Mouse (Mus musculus) limb, embryonic 11.5 days (tissue): ENCODE measurements at regions not wholly inside any gene's neighbourhood (a gene's known extent, or its start where the extent isn't known, plus 50 kb on each side); places are given as distances from the start of the nearest gene placed in this dataset.

Experiments
- ATAC-seq: fragments of 200-750 bp; cut with Nextera tagmentation; 2 replicates; pipeline ENCODE4 v1.8.0; 2017; ENCODE audit warnings: low read depth; ENCODE audit not compliant: insufficient number of reproducible peaks, low FRiP score, low TSS enrichment
- DNase-seq: peaks from one replicate; pipeline ENCODE4 v3.0.0-alpha.2; 2015; ENCODE audit warnings: low spot score
- H3K27ac ChIP-seq: fragments of 300-500 bp; sonication (generic); replicated peaks from 2 replicates; pipeline ENCODE4 v1.5.1; 2014; ENCODE audit warnings: low read depth, mild to moderate bottlenecking, low read length
- H3K27me3 ChIP-seq: fragments of 300-500 bp; sonication (generic); 2 replicates; pipeline ENCODE4 v1.6.1; 2014; ENCODE audit warnings: mild to moderate bottlenecking, low read length, mixed read lengths; ENCODE audit not compliant: control insufficient read depth, insufficient read depth
- H3K36me3 ChIP-seq: fragments of 300-500 bp; sonication (generic); 2 replicates; pipeline ENCODE4 v1.6.1; 2014; ENCODE audit warnings: mild to moderate bottlenecking, low read length, moderate library complexity, mixed read lengths; ENCODE audit not compliant: control insufficient read depth, insufficient read depth
- H3K4me1 ChIP-seq: fragments of 300-500 bp; sonication (generic); 2 replicates; pipeline ENCODE4 v1.6.1; 2014; ENCODE audit warnings: low read length, mixed read lengths; ENCODE audit not compliant: control insufficient read depth, insufficient read depth
- H3K4me2 ChIP-seq: fragments of 300-500 bp; sonication (generic); 2 replicates; pipeline ENCODE4 v1.6.1; 2014; ENCODE audit warnings: low read depth, mild to moderate bottlenecking, moderate library complexity; ENCODE audit not compliant: severe bottlenecking
- H3K4me3 ChIP-seq: fragments of 300-500 bp; sonication (generic); 2 replicates; pipeline ENCODE4 v1.5.1; 2014; ENCODE audit warnings: low read depth, low read length
- H3K9ac ChIP-seq: fragments of 300-500 bp; sonication (generic); 2 replicates; pipeline ENCODE4 v1.6.1; 2014; ENCODE audit warnings: mild to moderate bottlenecking, low read length
- H3K9me3 ChIP-seq: fragments of 300-500 bp; sonication (generic); 2 replicates; pipeline ENCODE4 v1.6.1; 2016; ENCODE audit warnings: low read length; ENCODE audit not compliant: control insufficient read depth
- WGBS: fragments of 180-500 bp; shearing (Covaris S2); extraction: QIAGEN DNeasy Blood & Tissue Kit; methylation state at CpG from one replicate; pipeline ENCODE4 v1.1.7; 2014; 5-methylcytosine and 5-hydroxymethylcytosine counted together

GRCm38 (mm10) chr14:46656249-46656648 lies 104.1 kb upstream of the Cdkn3 start:
- Histone ChIP-seq H3K4me1 (peaks cover 13% of the 10 kb centered on the region; the same call in 1 of the 2 replicates), H3K4me3 (no peak overlapping the region), H3K36me3 (no peaks in the 10 kb centered on the region), H3K27me3 (no peaks in the 10 kb centered on the region), H3K4me2 (no peak overlapping the region), H3K9ac (no peak overlapping the region), H3K9me3 (no peaks in the 10 kb centered on the region), H3K27ac (no peak overlapping the region)
- WGBS, result 84% methylated on average over 10 of the region's 10 CpGs
- ATAC-seq, result no peak
- no peak for DNase-seq

- Histone ChIP-seq H3K4me2 (no peak overlapping the region), H3K27me3 (no peaks in the 10 kb centered on the region), H3K4me3 (no peak overlapping the region), H3K27ac (no peak overlapping the region), H3K9me3 (no peaks in the 10 kb centered on the region), H3K9ac (no peak overlapping the region), H3K4me1 (no peaks in the 10 kb centered on the region), H3K36me3 (no peaks in the 10 kb centered on the region)
- DNase-seq, result no peak
- 67% methylated on average over 12 of the region's 12 CpGs for WGBS
- no peak for ATAC-seq
Observed at GRCm38 (mm10) chr14:46647319-46647974, 112.9 kb upstream of the Cdkn3 start.

GRCm38 (mm10) chr14:46646673-46647318 lies 113.5 kb upstream of the Cdkn3 start:
- WGBS, result 73% methylated on average over 14 of the region's 14 CpGs
- no peak for DNase-seq

GRCm38 (mm10) chr14:46639116-46639826 lies 121.1 kb upstream of the Cdkn3 start:
- Histone ChIP-seq H3K9me3 (no peaks in the 10 kb centered on the region), H3K27me3 (no peaks in the 10 kb centered on the region), H3K4me2 (no peak overlapping the region), H3K27ac (no peak overlapping the region), H3K4me3 (no peak overlapping the region), H3K4me1 (peaks cover 17% of the 10 kb centered on the region), H3K9ac (no peak overlapping the region), H3K36me3 (no peaks in the 10 kb centered on the region)
- peak; percentile 25 for DNase-seq
- 36% methylated on average over 8 of the region's 8 CpGs for WGBS
- ATAC-seq, result no peak

More at GRCm38 (mm10) chr14:46646673-46647318, 113.5 kb upstream of the Cdkn3 start:
- Histone ChIP-seq H3K9me3 (no peaks in the 10 kb centered on the region), H3K4me3 (no peak overlapping the region), H3K4me2 (no peak overlapping the region), H3K9ac (no peak overlapping the region), H3K27ac (no peak overlapping the region), H3K4me1 (no peaks in the 10 kb centered on the region), H3K27me3 (no peaks in the 10 kb centered on the region), H3K36me3 (no peaks in the 10 kb centered on the region)
- ATAC-seq, result no peak

GRCm38 (mm10) chr14:46638516-46638915 lies 121.8 kb upstream of the Cdkn3 start:
- Histone ChIP-seq H3K36me3 (no peaks in the 10 kb centered on the region), H3K27ac (no peak overlapping the region), H3K27me3 (no peaks in the 10 kb centered on the region), H3K4me2 (no peak overlapping the region), H3K9me3 (no peaks in the 10 kb centered on the region), H3K9ac (no peak overlapping the region), H3K4me3 (no peak overlapping the region), H3K4me1 (peaks cover 17% of the 10 kb centered on the region)
- peak; percentile 20 for DNase-seq
- ATAC-seq, result no peak
- WGBS, result 82% methylated on average over 6 of the region's 6 CpGs

- WGBS, result 81% methylated on average over 5 of the region's 5 CpGs
- DNase-seq, result peak; percentile 16
- H3K4me3 ChIP-seq, result no peak overlapping the region
- no peak for ATAC-seq
- no peaks in the 10 kb centered on the region for H3K36me3 ChIP-seq
- H3K27ac ChIP-seq, result no peak overlapping the region
- H3K27me3 ChIP-seq, result no peaks in the 10 kb centered on the region
- no peak overlapping the region for H3K4me2 ChIP-seq
- H3K9ac ChIP-seq, result no peak overlapping the region
- H3K4me1 ChIP-seq, result peaks cover 17% of the 10 kb centered on the region
- H3K9me3 ChIP-seq, result no peaks in the 10 kb centered on the region
Observed at GRCm38 (mm10) chr14:46637240-46637639, 123.1 kb upstream of the Cdkn3 start.

GRCm38 (mm10) chr14:46636364-46636763 lies 124.0 kb upstream of the Cdkn3 start:
- H3K4me2 ChIP-seq, result no peak overlapping the region
- H3K36me3 ChIP-seq, result no peaks in the 10 kb centered on the region
- no peak overlapping the region for H3K9ac ChIP-seq
- no peaks in the 10 kb centered on the region for H3K27me3 ChIP-seq
- peaks cover 17% of the 10 kb centered on the region for H3K4me1 ChIP-seq
- H3K27ac ChIP-seq, result no peak overlapping the region
- no peak for ATAC-seq
- no peak overlapping the region for H3K4me3 ChIP-seq
- peak; percentile 18 for DNase-seq
- 62% methylated on average over 6 of the region's 6 CpGs for WGBS
- H3K9me3 ChIP-seq, result no peaks in the 10 kb centered on the region

GRCm38 (mm10) chr14:46635322-46635721 lies 125.0 kb upstream of the Cdkn3 start:
- DNase-seq (peak; percentile 20), ATAC-seq (no peak)
- no peaks in the 10 kb centered on the region for H3K36me3 ChIP-seq
- H3K4me3 ChIP-seq, result no peak overlapping the region
- no peak overlapping the region for H3K27ac ChIP-seq
- H3K4me2 ChIP-seq, result no peak overlapping the region
- 92% methylated on average over 3 of the region's 3 CpGs for WGBS
- H3K27me3 ChIP-seq, result no peaks in the 10 kb centered on the region
- H3K4me1 ChIP-seq, result peaks cover 14% of the 10 kb centered on the region
- no peaks in the 10 kb centered on the region for H3K9me3 ChIP-seq
- no peak overlapping the region for H3K9ac ChIP-seq
